ENCODE assay signal across 25 mouse cellular contexts in the genomic region with DNA sequence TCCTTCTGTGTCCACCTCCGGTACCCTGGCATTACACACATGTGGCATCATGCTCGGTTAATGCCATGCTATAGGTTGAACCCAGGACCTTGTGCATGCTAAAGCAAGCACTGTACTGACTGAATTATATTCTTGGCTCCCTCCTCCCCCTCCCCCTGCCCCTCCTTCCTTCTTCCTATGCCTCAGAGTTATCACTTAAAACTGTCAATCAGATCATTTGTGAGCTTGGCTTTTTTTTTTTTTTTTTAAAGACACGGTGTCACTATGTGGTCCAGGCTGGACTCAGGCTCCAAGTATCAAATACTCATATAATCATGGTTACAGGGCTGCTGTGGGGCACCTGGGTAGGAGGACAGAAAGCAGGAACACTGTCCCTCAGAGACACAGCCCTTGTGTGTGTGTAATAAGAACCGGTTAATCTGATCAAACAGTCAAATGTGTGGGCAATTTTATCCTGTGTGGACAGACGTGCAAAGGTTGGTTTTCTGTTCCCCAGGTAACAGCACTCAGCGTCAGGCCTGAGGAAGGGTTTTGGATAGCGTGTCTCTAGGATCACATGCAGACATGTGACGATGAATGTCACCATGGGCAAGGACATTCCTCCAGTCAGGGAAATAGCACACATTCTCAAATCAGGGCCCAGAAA. TPM values are rescaled to one million over a fixed set of nuclear protein-coding genes. Genes with fewer than 3 reads are reported as not detected.
DNase-seq lines count a peak whose midpoint lies in the region; ATAC-seq and TF ChIP-seq lines count a peak whose summit lies in the region.
"Had no signal": no experiment of that assay in that cellular context is flagged by ENCODE, and none has a peak within 500 bp of the region (broad histone marks: within the 10 kb centered on the region; RNA-seq: fewer than 3 reads in every experiment).

No protein-coding gene starts in this region.

- peaks cover 11% of the 10 kb centered on the region for H3K9me3 ChIP-seq in megakaryocyte, embryonic 14.5 days
- no peaks in the 10 kb centered on the region for H3K9me3 ChIP-seq in intestine, postnatal 0 days (ENCODE audit: control insufficient read depth)
- H3K9me3 ChIP-seq: embryonic facial prominence, embryonic 12.5 days; embryonic facial prominence, embryonic 15.5 days; heart, embryonic 10.5 days; heart, embryonic 13.5 days; hindbrain, embryonic 12.5 days; hindbrain, embryonic 15.5 days had no signal

- peaks cover 76% of the 10 kb centered on the region for H3K27me3 ChIP-seq in megakaryocyte, embryonic 14.5 days (replicated peaks)
- H3K27me3 ChIP-seq in intestine, postnatal 0 days (replicated peaks; ENCODE audit: control insufficient read depth, insufficient read depth, low read length) = no peaks in the 10 kb centered on the region
- H3K27me3 ChIP-seq: hindbrain, embryonic 15.5 days; Patski had no signal

- WGBS in intestine, postnatal 0 days = 43% methylated on average over 8 of the region's 8 CpGs

- H3K27ac ChIP-seq in intestine, postnatal 0 days (ENCODE audit: low read depth, low read length) = no peak overlapping the region
- H3K27ac ChIP-seq: embryonic facial prominence, embryonic 12.5 days; embryonic facial prominence, embryonic 15.5 days; heart, adult 2 months; heart, embryonic 10.5 days; heart, embryonic 13.5 days; hindbrain, embryonic 12.5 days; hindbrain, embryonic 15.5 days had no signal

- DNase-seq in 416B (ENCODE audit: low read depth) = peak; percentile 52
- peak; percentile 57 for DNase-seq in CD4-positive helper T cell, adult 2 months (ENCODE audit: low read depth, low spot score)
- DNase-seq in layer of hippocampus, postnatal 25 days (ENCODE audit: extremely low spot score in 1 of 2, low spot score in 1 of 2) = no peak
- DNase-seq in frontal cortex, postnatal 25 days (ENCODE audit: low spot score in 2 of 2) = no peak
- no peak for DNase-seq in urinary bladder, adult 18-20 months (ENCODE audit: low spot score in 2 of 2)
- DNase-seq: adrenal gland, postnatal 10 days; adrenal gland, postnatal 36 days; cerebellum, adult 18-20 months; cerebellum, adult 9-11 months; cerebellum, postnatal 25 days; forebrain, postnatal 0 days; gastrocnemius, postnatal 36 days; heart, adult 2 months; heart, postnatal 14 days had no signal

- ATAC-seq in megakaryocyte, adult 5-6 weeks (ENCODE audit: poor library complexity, severe bottlenecking) = no peak
- ATAC-seq in intestine, postnatal 0 days = peak; percentile 68
- ATAC-seq: forebrain, embryonic 14.5 days; forebrain, postnatal 0 days; Patski had no signal

- H3K4me2 ChIP-seq in intestine, postnatal 0 days (replicated peaks; ENCODE audit: low read depth) = no peak overlapping the region
- H3K4me2 ChIP-seq: embryonic facial prominence, embryonic 12.5 days; embryonic facial prominence, embryonic 15.5 days; heart, embryonic 13.5 days; hindbrain, embryonic 12.5 days; hindbrain, embryonic 15.5 days had no signal

- peaks cover 64% of the 10 kb centered on the region for H3K4me1 ChIP-seq in megakaryocyte, embryonic 14.5 days
- H3K4me1 ChIP-seq in intestine, postnatal 0 days (replicated peaks; ENCODE audit: control insufficient read depth, insufficient read depth, low read length) = no peaks in the 10 kb centered on the region

- TF ChIP-seq CTCF in intestine, postnatal 0 days (IDR thresholded peaks at IDR 0.05; ENCODE audit: low read depth) = no peak

- H3K9ac ChIP-seq in intestine, postnatal 0 days (ENCODE audit: low read depth, low read length) = no peak overlapping the region
- H3K9ac ChIP-seq: embryonic facial prominence, embryonic 12.5 days; embryonic facial prominence, embryonic 15.5 days; forebrain, postnatal 0 days; heart, embryonic 13.5 days; hindbrain, embryonic 12.5 days; hindbrain, embryonic 15.5 days had no signal

- peak overlapping the region; percentile 33 for H3K4me3 ChIP-seq in megakaryocyte, embryonic 14.5 days (replicated peaks)
- no peak overlapping the region for H3K4me3 ChIP-seq in intestine, postnatal 0 days (ENCODE audit: low read depth, low read length)
- H3K4me3 ChIP-seq: embryonic facial prominence, embryonic 12.5 days; embryonic facial prominence, embryonic 15.5 days; heart, adult 2 months; heart, embryonic 10.5 days; heart, embryonic 13.5 days; hindbrain, embryonic 12.5 days; hindbrain, embryonic 15.5 days had no signal

- peaks cover 33% of the 10 kb centered on the region for H3K36me3 ChIP-seq in megakaryocyte, embryonic 14.5 days (replicated peaks; ENCODE audit: low read length)
- H3K36me3 ChIP-seq in intestine, postnatal 0 days (ENCODE audit: control insufficient read depth, insufficient read depth) = peaks cover 19% of the 10 kb centered on the region; the same call in 1 of the 2 replicates
- H3K36me3 ChIP-seq: embryonic facial prominence, embryonic 12.5 days; embryonic facial prominence, embryonic 15.5 days; heart, embryonic 10.5 days; heart, embryonic 13.5 days; hindbrain, embryonic 12.5 days; hindbrain, embryonic 15.5 days had no signal

RNA-seq across cellular contexts. Expression of a gene that starts 20.6 kb away (rescaled TPM):
- 2.3 TPM in 1 of 2 replicates, not detected in the other for polyA plus RNA-seq in megakaryocyte, embryonic 14.5 days (2012; ENCODE audit: insufficient read depth, low replicate concordance)
- 3.6 and 4.2 TPM in 2 replicates for total RNA-seq in megakaryocyte, adult 5-6 weeks (2015)
- total RNA-seq in megakaryocyte, adult 5-6 weeks (2017) = 9.6 and 11.4 TPM in 2 replicates
- polyA plus RNA-seq in intestine, postnatal 0 days (2015; fragmentation: Nextera tagmentation; extraction: Ambion mirVana) = 65.3 and 72.5 TPM in 2 replicates
- 1 to 10 TPM; 5.7 to 6.5 TPM for total RNA-seq in layer of hippocampus, postnatal 25 days (2021)

RNA-seq across cellular contexts. Expression of a gene that starts 20.8 kb away (rescaled TPM):
- 12.5 and 23.0 TPM in 2 replicates for polyA plus RNA-seq in megakaryocyte, embryonic 14.5 days (2012; ENCODE audit: insufficient read depth, low replicate concordance)
- total RNA-seq in megakaryocyte, adult 5-6 weeks (2015) = 3.5 and 6.2 TPM in 2 replicates
- 1.8 and 4.2 TPM in 2 replicates for total RNA-seq in megakaryocyte, adult 5-6 weeks (2017)
- 37.2 and 41.1 TPM in 2 replicates for polyA plus RNA-seq in intestine, postnatal 0 days (2015; fragmentation: Nextera tagmentation; extraction: Ambion mirVana)
- 1 to 10 TPM; 1.6 to 1.8 TPM for total RNA-seq in layer of hippocampus, postnatal 25 days (2021)
- total RNA-seq: gastrocnemius, postnatal 36 days had no signal

RNA-seq across cellular contexts. Expression of a gene that starts 39.2 kb away (rescaled TPM):
- polyA plus RNA-seq in megakaryocyte, embryonic 14.5 days (2012; ENCODE audit: insufficient read depth, low replicate concordance) = 2,082 and 2,619 TPM in 2 replicates
- total RNA-seq in megakaryocyte, adult 5-6 weeks (2015) = 309 and 324 TPM in 2 replicates
- 275 and 304 TPM in 2 replicates for total RNA-seq in megakaryocyte, adult 5-6 weeks (2017)
- polyA plus RNA-seq in intestine, postnatal 0 days (2015; fragmentation: Nextera tagmentation; extraction: Ambion mirVana) = 5.8 and 7.3 TPM in 2 replicates
- total RNA-seq in layer of hippocampus, postnatal 25 days (2021) = 1 to 10 TPM; 5.7 to 6.0 TPM
- polyA plus RNA-seq: Patski had no signal

RNA-seq across cellular contexts. Expression of a gene that starts 53.0 kb away (rescaled TPM):
- polyA plus RNA-seq in megakaryocyte, embryonic 14.5 days (2012; ENCODE audit: insufficient read depth, low replicate concordance) = 0.02 TPM in 1 of 2 replicates, not detected in the other
- total RNA-seq in megakaryocyte, adult 5-6 weeks (2015) = 0.16 and 4.0 TPM in 2 replicates
- total RNA-seq in megakaryocyte, adult 5-6 weeks (2017) = 1.8 and 2.3 TPM in 2 replicates
- polyA plus RNA-seq in intestine, postnatal 0 days (2015; fragmentation: Nextera tagmentation; extraction: Ambion mirVana) = 1.4 and 2.8 TPM in 2 replicates
- total RNA-seq in layer of hippocampus, postnatal 25 days (2021) = 10 to 100 TPM; 78.0 to 78.8 TPM

Comparison
In these comparisons a context has a peak if more than half of its experiments do, and no peak if none do; other contexts are left out.
1. DNase-seq: peak in 416B (single experiment) and CD4-positive helper T cell, adult 2 months (single experiment); none in layer of hippocampus, postnatal 25 days (0 of 2), frontal cortex, postnatal 25 days (0 of 2) and urinary bladder, adult 18-20 months (0 of 2).
2. RNA of a gene that starts 39.2 kb away (total RNA-seq): 275 to 324 TPM in megakaryocyte, adult 5-6 weeks; 5.7 to 6.0 TPM in layer of hippocampus, postnatal 25 days; every median in the first group is over 10 times any median in the second.